Mouse (Mus musculus) adrenal gland, adult (tissue): Measurements from ENCODE around the gene Zic1.

Experiments
- DNase-seq, 2 experiments: peaks; one replicate each; pipeline ENCODE4 v3.0.0; 2022 to 2023; ENCODE audit warnings: low spot score in 1 of 2; ENCODE audit not compliant: inconsistent age in 2 of 2

The Zic1 gene

GRCm38 (mm10) chr9:91355270-91355589 is 10.4 kb downstream of the Zic1 start:
- DNase-seq: no peak

- DNase-seq: no peak
These were observed 11.0 kb downstream of the Zic1 start for GRCm38 (mm10) chr9:91354434-91355269.

- no peak for DNase-seq
These were observed 11.8 kb downstream of the Zic1 start for GRCm38 (mm10) chr9:91353551-91354433.

GRCm38 (mm10) chr9:91352786-91353185 is 12.8 kb downstream of the Zic1 start:
- no peak for DNase-seq

DNA sequence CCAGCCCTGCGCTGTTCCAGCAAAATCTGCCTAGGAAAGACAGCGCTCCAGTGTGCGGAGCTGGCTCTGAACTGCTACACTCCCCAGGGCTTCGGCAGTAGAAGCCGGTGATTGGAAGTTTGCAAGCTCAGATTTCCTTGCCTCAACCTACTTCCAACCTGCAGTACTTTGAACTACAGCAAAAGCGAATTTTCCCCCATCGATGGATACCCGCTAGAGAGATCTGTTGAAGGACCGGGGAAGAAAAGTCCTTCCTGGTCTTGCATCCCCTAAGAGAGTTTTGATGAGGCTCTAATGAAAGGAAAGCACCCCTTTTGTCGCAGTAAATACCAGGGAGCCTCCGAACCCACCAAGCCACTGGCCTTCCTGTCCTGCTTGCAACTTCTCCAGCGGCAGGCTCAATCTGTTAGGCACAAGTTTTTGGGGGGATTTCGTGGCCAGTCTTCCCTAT is 13.6 kb downstream of the Zic1 start:
- no peak for DNase-seq

DNA sequence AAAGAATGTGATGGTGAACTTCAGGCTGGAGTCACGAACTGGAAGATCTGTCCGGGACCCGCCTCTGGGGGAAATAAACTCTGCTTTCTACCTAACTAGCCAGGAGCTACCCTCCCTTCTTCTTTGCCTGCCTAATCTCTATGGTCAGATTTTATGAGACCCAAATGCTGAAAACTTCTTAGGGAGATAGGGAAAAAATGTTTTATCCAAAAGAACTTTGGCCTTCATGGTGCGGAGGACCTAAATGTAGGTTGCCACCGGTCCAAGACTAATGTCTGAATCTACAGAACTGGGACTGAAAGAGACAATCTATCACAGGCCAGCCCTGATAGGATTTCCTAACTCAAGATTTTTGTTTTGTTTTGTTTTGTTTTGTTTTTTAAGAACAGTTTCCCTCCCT is 14.2 kb downstream of the Zic1 start:
- no peak for DNase-seq

- no peak for DNase-seq
These were observed 14.7 kb downstream of the Zic1 start for GRCm38 (mm10) chr9:91350861-91351291.

GRCm38 (mm10) chr9:91350211-91350791 is 15.3 kb downstream of the Zic1 start:
- DNase-seq: no peak

DNA sequence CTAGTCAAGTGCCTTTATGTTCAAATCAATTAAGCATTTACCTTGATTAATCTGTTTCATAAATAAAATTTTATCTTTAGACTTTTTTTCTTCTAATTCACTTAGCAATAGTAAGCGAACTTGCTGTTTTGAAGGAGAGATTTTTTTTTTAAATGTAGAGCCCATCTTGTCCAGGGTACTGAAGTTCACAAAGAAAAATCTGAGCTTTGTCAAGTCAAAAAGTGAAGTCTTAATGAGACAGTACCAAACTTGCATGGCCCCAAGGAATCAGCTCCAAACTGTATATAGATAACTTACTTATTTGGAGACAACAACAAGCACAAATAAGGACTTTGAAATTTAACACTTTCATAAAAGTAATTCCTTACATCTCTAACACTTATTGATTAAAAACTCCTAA is 16.9 kb downstream of the Zic1 start:
- DNase-seq: no peak

DNA sequence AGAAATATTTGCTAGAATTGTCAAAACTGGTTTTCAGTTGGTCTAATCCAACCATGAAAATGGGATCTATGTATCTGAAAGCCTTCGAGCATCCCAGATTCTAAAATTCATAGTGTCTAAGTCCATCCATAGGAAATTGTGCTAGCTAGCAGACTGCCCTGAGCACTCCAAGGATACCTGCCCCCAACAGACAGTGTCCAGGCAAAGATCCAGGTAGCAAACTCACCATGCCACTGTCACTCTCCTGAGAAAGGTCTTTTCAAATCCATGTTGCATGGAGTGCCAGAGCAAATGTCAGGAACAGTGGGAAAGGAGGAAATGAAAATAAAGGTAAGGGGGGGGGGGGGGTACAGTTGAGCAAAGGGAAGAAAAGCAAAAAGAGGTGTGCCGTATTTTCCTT is 18.0 kb downstream of the Zic1 start:
- DNase-seq: no peak
